Mouse (Mus musculus) hindbrain, embryonic 10.5 days (tissue): ENCODE measurements around the gene Snx4. TPM values are rescaled to one million over a fixed set of nuclear protein-coding genes. Genes with fewer than 3 reads are reported as not detected.

Experiments
- polyA plus RNA-seq: library from polyadenylated mRNA; unstranded; fragments of >200 nt; fragmentation: Nextera tagmentation; extraction: Ambion mirVana; gene quantifications from 2 replicates; pipeline ENCODE4 v1.2.1, GENCODE M21; 2016

Snx4 gene
- polyA plus RNA-seq, 1 experiment from 2014 or later, result 58.2 TPM

Other genes with a start within 250 kb of the Snx4 start
- gene Iqcg, start 195.2 kb upstream of the Snx4 start, polyA plus RNA-seq, result 5.0 and 5.6 TPM in 2 replicates
- 860 and 944 TPM in 2 replicates for gene Rpl35a, start 195.0 kb upstream of the Snx4 start, polyA plus RNA-seq
- gene Lmln, start 188.9 kb upstream of the Snx4 start, polyA plus RNA-seq, result 2.3 and 4.7 TPM in 2 replicates
- 23.2 and 24.0 TPM in 2 replicates for gene Osbpl11, start 66.4 kb upstream of the Snx4 start, polyA plus RNA-seq
- 38.8 and 40.1 TPM in 2 replicates for gene Zfp148, start 129.4 kb downstream of the Snx4 start, polyA plus RNA-seq